Mouse (Mus musculus) mature B cell (primary cell): ENCODE measurements around the gene Iscu.

Experiments
- in situ Hi-C: fragments of 300-500 bp; cut with MboI; formaldehyde crosslinking; loops from 2 replicates; pipeline ENCODE4 v1.14.3; 2019

Iscu gene

GRCm38 (mm10) chr5:113813608-113814007 is 41.1 kb downstream of the Iscu start:
- in situ Hi-C loops: loop anchor here (5.0 to 25.0 kb wide), 2 partner anchors 41 to 451 kb away; partner anchors contain the start of genes Aym1, Iscu and Sart3

- in situ Hi-C loops: loop anchor here (5.0 to 25.0 kb wide), 2 partner anchors 42 to 452 kb away; partner anchors contain the start of genes Aym1, Iscu and Sart3
These were observed 41.8 kb downstream of the Iscu start for GRCm38 (mm10) chr5:113814111-113815040.

- in situ Hi-C loops: loop anchor here (25.0 kb wide), 1 partner anchor 453 kb away; the partner anchor contains the start of gene Aym1
These were observed 42.5 kb downstream of the Iscu start for GRCm38 (mm10) chr5:113815041-113815389.

GRCm38 (mm10) chr5:113815638-113816152 is 43.1 kb downstream of the Iscu start:
- in situ Hi-C loops: loop anchor here (25.0 kb wide), 1 partner anchor 453 kb away; the partner anchor contains the start of gene Aym1

- in situ Hi-C loops: loop anchor here (25.0 kb wide), 1 partner anchor 456 kb away; the partner anchor contains the start of gene Aym1
These were observed 46.0 kb downstream of the Iscu start for GRCm38 (mm10) chr5:113818572-113818971.

GRCm38 (mm10) chr5:113824228-113824627 is 51.7 kb downstream of the Iscu start:
- in situ Hi-C loops: loop anchor here (25.0 kb wide), 1 partner anchor 462 kb away; the partner anchor contains the start of gene Aym1

- in situ Hi-C loops: no loop called here
These were observed 53.0 kb downstream of the Iscu start for GRCm38 (mm10) chr5:113825558-113825957.

- in situ Hi-C loops: no loop called here
These were observed 54.1 kb downstream of the Iscu start for GRCm38 (mm10) chr5:113826619-113827018.
